Mouse (Mus musculus) induced T-regulatory cell, adult 2 months (primary cell): Measurements from ENCODE around the gene Prkar2a.
"Not testable (repeated sequence)": the region's sequence is repeated elsewhere in the genome, so short reads cannot be mapped to it uniquely, and the experiment has no call there.

Experiments used
- DNase-seq: peaks from one replicate; pipeline ENCODE4 v3.0.0-alpha.2; 2012; ENCODE audit warnings: low read depth

Gene Prkar2a

GRCm38 (mm10) chr9:108689106-108689505 lies at the start of gene Prkar2a:
TSS of gene Prkar2a (plus strand) at chr9:108689314.
- no peak for DNase-seq

GRCm38 (mm10) chr9:108639825-108640224 lies 49.3 kb upstream of the Prkar2a start:
- no peak for DNase-seq

GRCm38 (mm10) chr9:108648166-108648565 lies 40.9 kb upstream of the Prkar2a start:
- peak; percentile 58 for DNase-seq

GRCm38 (mm10) chr9:108648611-108649560 lies 40.2 kb upstream of the Prkar2a start, which contains the start of gene Arih2:
TSS of gene Arih2 (minus strand) at chr9:108649386.
- DNase-seq = peak; percentile 95

GRCm38 (mm10) chr9:108649561-108650440 lies 39.3 kb upstream of the Prkar2a start:
- peak; percentile 80 for DNase-seq

- DNase-seq = no peak
Measured at GRCm38 (mm10) chr9:108654566-108655464, 34.3 kb upstream of the Prkar2a start.

GRCm38 (mm10) chr9:108655865-108656264 lies 33.2 kb upstream of the Prkar2a start:
- not testable (repeated sequence) for DNase-seq

- peak; percentile 90 for DNase-seq
Measured at GRCm38 (mm10) chr9:108661677-108662612, 27.2 kb upstream of the Prkar2a start, which contains the start of gene Slc25a20. TSS of gene Slc25a20 (plus strand) at chr9:108662088.

GRCm38 (mm10) chr9:108662660-108663059 lies 26.5 kb upstream of the Prkar2a start:
- peak; percentile 29 for DNase-seq

- DNase-seq = peak; percentile 50
Measured at GRCm38 (mm10) chr9:108669875-108670274, 19.2 kb upstream of the Prkar2a start.

- peak; percentile 70 for DNase-seq
Measured at GRCm38 (mm10) chr9:108673151-108673550, 16.0 kb upstream of the Prkar2a start.

GRCm38 (mm10) chr9:108680026-108680425 lies 9.1 kb upstream of the Prkar2a start:
- DNase-seq = no peak

- DNase-seq = no peak
Measured at GRCm38 (mm10) chr9:108686475-108686887, 2.6 kb upstream of the Prkar2a start.

- DNase-seq = no peak
Measured at GRCm38 (mm10) chr9:108687181-108687580, 1.9 kb upstream of the Prkar2a start.

- DNase-seq = no peak
Measured at GRCm38 (mm10) chr9:108687686-108688085, 1.4 kb upstream of the Prkar2a start.

GRCm38 (mm10) chr9:108688451-108688850 lies 663 bp upstream of the Prkar2a start:
- no peak for DNase-seq

- no peak for DNase-seq
Measured at GRCm38 (mm10) chr9:108689993-108690392, 879 bp downstream of the Prkar2a start.

- DNase-seq = no peak
Measured at GRCm38 (mm10) chr9:108690914-108691313, 1.8 kb downstream of the Prkar2a start.

- DNase-seq = no peak
Measured at GRCm38 (mm10) chr9:108691371-108691770, 2.3 kb downstream of the Prkar2a start.

- peak; percentile 72 for DNase-seq
Measured at GRCm38 (mm10) chr9:108691846-108692225, 2.7 kb downstream of the Prkar2a start.
